Mouse (Mus musculus) kidney, adult 11 months (tissue): ENCODE results near the gene P2ry14.
"Not testable (repeated sequence)": the region's sequence is repeated elsewhere in the genome, so short reads cannot be mapped to it uniquely, and the experiment has no call there.

Experiments
- DNase-seq: peaks from one replicate; pipeline ENCODE4 v3.0.0; 2022

The P2ry14 gene

DNA sequence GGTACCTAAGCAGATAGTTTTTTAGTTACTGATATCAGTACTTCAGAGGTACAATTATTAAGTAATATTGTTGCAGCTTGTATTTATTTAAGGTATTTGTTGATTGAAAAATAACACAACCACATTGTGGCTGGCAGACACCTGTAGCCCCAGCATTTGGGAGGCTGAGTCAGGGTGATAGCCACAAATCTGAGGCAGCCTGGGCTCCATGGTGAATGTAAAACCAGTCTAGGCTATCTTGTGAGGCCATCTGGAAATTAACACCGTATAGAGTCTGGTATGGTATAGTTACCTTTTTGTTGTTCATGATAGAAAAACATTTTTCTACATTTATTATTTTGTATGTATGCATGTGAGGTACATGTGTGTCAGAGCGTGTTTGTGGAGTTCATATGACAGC is 51.3 kb downstream of the P2ry14 start:
- no peak for DNase-seq

DNA sequence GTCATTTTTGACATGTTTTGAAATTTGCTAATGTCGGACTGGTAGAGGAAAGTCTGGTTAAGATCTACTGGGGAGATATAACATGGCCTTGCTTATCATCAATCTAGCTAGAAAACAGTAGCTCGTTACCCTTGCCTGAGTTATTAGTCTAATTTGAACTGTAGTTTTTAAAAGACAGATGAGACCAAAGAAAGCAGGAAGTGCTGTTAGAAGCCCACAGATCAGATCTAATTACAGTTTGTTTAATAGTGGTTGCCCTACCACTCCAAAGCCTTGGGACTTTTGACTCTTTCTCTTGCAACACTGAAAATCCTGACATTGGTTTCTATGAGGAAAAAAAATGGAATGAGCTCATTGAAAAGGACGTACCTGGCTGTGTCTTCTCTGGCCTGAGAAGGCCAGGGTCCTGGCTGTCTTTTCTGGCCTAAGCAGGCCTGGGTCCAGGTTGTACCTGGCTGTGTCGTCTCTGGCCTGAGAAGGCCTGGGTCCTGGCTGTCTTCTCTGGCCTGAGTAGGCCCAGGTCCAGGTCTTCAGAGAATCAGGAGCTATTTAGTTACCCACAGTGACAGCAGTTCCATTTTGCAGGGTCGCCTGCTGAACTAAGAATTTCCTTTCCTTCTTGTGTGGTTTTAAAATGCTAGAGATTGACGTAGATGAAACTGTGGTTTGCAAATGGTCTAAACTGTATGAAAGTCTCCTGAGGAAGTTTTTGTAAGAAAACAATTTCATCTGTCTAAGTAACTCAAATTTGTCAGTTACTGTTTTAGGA is 52.0 kb downstream of the P2ry14 start, which contains the start of gene Gpr171:
Gpr171 (minus strand) TSS at position 604 of the 769 bp plus-strand sequence.
- no peak for DNase-seq

DNA sequence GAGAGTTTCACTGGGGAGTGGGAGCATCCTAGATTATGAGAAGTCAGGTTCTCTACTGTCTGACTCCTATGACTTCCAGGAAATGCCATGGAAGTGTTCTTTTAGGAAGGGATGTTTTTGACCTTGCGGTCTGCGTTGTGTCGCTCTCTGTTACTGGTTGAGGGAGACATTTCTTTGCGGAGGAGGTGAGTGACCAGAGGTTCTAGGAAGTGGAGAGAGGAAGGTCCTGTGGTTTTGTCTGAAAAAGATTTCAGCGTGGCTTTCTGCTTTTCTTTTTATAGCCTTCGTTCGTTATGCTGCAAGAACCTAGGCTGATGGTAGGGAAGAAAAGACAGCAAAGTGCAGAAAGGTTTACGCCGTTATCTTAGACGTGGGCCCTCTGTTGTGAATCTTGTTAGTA is 54.9 kb downstream of the P2ry14 start:
- no peak for DNase-seq

DNA sequence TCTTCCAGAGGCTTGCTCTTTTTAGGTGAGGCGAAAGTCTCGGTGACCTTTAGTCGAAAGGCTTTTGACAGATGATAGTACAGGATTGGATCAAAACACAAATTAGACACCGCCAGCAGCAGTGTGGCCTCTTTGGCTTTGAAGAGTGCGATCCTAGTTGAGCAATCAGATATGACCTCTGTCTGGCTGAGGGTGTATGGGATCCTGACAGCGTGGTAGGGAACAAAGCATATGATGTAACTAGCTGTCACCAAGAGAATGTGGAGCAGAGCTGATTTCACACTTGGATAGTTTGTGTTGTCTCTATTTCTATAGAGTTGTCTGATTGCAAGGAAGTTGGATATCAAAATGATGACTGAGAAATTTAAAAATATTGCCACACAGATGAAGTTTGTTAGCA is 56.0 kb downstream of the P2ry14 start:
- no peak for DNase-seq

DNA sequence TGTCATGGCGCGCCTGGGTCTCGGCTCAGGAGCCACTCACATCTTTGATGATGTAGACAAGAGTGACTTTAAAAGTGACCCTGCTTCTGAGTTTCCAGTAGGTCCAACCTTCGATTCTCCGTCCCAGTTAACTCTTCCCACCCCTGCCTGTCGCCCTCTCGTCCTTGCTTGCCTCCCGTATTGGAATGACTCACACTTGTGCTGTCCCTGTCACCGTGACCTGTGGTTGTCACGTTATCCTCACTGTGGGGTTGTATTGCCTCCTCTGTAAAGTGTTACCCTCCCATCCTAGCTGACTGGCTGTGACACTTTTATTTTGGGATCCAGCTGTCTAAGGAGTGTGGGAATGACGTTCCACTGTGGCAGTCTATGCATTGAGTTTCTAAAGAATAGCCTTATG is 60.7 kb downstream of the P2ry14 start:
- DNase-seq: no peak

DNA sequence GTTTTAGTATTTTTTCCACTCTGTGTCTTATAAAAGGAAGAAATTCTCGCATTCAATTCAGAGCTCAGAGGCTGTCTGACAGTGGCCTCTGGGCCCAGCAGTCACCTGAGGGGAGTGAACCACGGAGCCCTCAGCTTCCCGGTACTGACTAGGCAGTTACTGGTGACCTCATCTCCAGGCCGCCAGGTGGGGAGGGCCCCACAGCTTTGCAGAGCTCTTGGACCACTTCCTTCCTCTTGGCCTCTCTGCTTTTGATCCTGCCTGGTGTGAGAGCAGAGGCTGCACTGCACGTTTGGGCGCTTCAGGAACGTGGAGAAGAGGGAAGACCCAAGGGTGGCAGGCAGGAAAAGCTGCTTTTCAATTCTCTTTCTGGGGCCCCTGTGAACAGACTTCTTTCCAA is 72.5 kb downstream of the P2ry14 start:
- DNase-seq: no peak

DNA sequence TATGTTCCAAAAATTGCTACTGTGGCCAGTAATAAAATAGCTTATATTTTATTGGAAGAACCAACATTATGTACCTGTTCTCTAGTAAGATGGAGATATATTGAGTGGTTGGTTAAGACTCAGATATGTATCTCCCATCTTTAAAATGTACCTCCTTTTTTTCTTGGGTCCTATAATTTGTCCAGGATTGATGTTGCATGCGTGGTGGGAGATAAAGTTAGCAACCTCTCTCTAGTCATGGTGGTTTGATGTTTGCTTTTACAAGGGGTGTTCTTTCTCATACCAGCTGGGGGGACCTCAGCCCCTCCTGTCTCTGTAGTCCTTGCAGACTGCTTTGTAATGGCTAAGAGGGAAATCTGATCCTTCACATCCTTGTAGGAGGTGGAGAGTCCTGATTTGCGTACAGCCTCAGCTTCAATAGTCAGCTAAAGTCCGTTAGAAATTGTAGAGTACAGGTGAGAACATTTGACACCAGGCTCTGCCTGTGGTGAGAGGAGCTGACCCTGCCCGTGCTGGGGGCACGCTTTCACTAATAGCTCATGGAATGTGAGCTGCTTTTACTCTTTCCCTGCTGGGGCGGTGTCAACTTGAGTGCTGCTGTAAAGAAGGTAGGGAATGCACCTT is 73.0 kb downstream of the P2ry14 start:
- no peak for DNase-seq

DNA sequence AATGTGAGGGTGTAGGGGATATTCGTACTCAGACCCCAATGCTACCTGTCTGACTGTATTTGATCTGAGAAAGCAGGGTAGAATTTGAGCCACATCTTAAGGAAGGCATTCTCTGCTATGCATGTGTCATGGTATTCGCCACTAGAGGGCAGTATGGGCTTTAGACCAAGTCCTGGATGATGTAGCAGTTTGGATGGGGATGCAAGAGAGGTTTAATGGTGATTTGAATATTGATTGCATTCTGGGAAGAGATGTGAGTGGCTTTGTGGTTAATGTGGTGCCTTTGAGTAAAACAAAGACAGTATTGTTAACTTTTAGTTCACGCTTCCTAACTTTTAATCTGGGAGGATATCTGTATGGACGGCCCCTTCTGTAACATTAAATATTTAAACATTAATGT is 74.1 kb downstream of the P2ry14 start:
- DNase-seq: no peak

DNA sequence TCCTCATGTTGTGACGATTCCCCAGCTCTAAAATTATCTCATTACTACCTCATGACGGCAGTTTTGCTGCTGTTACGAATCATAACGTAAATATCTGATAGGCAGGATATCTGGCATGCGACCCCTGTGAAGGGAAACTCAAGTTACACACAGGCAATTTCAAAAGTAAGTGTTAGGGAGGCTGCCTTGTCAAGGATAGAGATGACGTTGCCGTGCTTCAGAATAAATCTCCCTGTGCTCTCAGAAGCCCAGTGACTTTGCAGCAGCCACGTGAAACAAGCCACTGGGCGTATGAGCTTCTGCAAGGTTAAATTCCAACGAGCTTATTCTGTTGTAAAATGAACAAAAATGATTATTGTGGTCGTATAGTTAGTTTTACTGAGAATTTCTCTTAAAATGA is 74.8 kb downstream of the P2ry14 start:
- no peak for DNase-seq

DNA sequence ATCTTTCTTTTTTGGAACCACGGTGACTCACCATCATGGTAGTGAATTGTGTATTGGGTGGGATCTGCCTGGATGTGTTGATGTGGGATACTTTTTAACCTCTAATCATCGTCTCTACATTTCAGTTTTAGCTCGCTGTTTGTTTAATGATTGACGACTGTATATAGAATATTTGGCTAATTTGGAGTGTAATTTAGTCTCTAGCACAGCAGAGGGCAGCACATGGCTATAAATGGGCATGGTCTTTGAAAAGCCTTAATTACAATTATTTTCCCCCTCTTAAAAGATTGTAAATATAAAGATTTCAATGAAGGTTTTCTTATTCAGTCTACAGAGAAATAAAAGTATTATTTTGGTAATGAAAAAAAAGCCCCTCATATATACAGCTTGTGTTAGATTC is 76.1 kb downstream of the P2ry14 start:
- DNase-seq: no peak

DNA sequence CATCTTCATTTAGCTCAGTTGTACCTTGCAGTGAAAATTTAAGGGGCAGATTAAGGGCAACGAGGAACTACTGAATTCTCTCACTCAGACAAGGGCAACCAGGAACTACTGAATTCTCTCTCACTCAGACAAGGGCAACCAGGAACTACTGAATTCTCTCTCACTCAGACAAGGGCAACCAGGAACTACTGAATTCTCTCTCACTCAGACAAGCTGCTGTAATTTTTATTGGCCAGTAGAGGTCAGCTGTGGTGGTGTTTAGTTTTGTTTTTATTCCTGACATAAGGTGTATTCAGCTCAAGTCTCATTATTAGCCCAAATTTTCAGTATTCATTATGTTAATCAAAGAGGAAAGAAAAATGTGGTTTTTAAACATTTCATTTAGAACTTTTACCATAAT is 84.3 kb downstream of the P2ry14 start:
- not testable (repeated sequence) for DNase-seq

DNA sequence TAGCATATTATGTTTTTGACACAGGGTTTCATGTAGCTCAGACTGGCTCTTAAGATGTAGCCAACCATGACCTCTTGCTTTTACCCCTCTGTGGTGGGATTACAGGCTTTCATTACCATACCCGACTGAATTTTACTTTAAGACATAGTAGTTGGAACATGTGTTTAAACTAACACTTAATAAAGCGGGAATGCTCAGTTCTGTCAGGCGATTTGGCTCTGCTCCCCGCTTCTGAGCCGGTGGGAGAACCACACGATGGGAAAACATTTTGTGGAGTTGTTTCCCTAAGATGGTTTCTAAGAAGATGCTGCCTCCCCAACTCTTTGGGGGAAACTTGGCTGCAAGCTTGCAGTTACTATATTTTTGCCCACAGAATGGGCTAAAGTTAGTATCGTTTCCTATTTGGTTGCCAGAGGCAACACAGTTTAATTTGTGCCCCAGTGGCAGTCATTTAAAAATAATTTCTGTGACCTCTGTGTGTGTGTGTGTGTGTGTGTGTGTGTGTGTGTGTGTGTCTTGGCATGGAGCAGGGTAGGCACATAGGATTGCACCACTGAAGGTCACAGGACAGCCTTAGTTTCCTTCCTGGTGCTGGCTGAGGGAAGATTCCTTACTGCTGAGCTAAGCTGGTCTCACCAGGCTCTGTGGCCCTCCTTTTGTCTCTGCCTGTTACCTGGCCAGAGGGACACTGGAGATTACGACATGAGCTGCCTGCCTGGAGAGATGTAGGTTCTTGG is 86.7 kb downstream of the P2ry14 start:
- DNase-seq: no peak

DNA sequence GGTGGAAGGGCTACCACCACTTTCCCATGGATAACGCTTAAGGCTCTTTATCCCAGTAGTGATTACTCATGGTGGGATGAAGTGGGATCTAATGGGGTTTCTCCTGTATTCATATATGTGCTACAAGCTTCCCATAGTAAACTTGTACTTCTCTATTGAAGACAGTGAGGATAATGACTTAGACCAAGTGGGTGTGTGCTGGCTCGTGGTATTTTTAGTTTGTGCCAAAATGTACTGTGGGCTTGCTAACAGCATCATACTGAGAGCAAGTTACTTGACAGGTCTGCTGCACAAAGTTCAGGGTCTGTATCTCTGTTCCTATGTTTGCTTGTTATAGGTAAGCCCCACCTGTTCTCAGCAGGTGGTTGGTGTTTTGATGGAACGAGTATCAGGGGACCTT is 87.5 kb downstream of the P2ry14 start:
- no peak for DNase-seq
